Mouse (Mus musculus): ENCODE measurements at regions not wholly inside any gene's neighbourhood (a gene's known extent, or its start where the extent isn't known, plus 50 kb on each side); places are given as distances from the start of the nearest gene placed in this dataset.

DNA sequence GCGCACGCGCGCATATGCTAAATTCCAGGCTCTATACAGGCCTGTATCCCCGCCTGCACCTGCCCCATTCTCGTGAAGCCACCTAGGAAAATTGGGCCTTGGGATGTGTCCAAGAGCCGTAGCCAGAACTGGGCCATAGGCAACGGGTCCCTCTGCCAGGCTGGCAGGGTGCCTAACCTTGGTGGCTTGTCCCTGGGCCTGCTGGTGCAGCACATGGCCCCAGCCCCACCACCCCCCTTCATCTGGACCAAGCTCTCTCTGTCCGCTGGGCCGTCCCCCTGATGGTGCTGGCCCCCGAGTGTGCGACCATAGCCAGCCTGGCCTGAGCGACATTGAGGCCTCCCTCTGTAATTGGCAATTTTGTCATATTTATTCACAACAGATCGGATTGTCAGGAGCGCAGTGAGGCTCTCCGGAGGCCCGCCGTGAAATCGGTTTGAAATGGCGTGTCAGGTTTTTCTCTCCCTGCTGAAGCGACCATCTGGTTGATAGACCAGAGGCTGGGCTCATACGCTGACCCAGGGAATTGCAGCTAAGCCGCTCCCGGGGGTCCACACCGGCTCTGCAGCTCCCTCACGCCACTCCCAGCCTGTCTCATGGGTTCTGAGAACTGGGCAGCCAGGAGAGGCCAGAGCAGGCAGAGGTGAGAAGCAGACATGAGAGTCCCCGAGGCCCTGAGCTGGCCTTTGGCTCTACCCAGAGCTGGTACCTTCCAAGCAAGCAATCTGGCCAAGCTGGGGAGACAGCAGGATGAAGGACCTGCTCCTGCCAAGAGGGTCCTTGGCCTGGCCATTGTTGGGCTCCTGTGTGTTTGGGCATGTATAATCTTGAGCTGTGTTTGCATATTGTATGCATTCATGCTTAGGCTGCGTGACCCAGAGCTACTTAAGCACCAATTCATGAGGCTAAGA, 67.6 kb downstream of the Uncx start:
- Histone ChIP-seq H3K36me3 (ENCODE audit: control insufficient read depth, insufficient read depth, low read length, poor library complexity, severe bottlenecking) (no peaks in the 10 kb centered on the region), H3K4me1 (ENCODE audit: control insufficient read depth, insufficient read depth, low read length) (no peaks in the 10 kb centered on the region), H3K27ac (ENCODE audit: insufficient read depth, low read length) (no peak overlapping the region), H3K4me3 (ENCODE audit: low read depth, low read length) (no peak overlapping the region), H3K9me3 (replicated peaks; ENCODE audit: control insufficient read depth, insufficient read depth, low read length, poor library complexity, severe bottlenecking) (no peaks in the 10 kb centered on the region), H3K27me3 (ENCODE audit: control insufficient read depth, insufficient read depth, low read length, poor library complexity, severe bottlenecking) (no peaks in the 10 kb centered on the region), H3K9ac (ENCODE audit: low read depth, poor library complexity, severe bottlenecking) (no peak overlapping the region)
- no peak for TF ChIP-seq EP300 (IDR thresholded peaks at IDR 0.05; ENCODE audit: insufficient read depth, low read depth, low read length)
- no peak for TF ChIP-seq CTCF (IDR thresholded peaks at IDR 0.05; ENCODE audit: low read depth, low read length)
- no peak for TF ChIP-seq POLR2A (IDR thresholded peaks at IDR 0.05; ENCODE audit: insufficient read depth, low read length)

GRCm38 (mm10) chr5:139612224-139612623, 68.9 kb downstream of the Uncx start:
- H3K27me3 ChIP-seq (ENCODE audit: control insufficient read depth, insufficient read depth, low read length, poor library complexity, severe bottlenecking), result no peaks in the 10 kb centered on the region
- TF ChIP-seq POLR2A (IDR thresholded peaks at IDR 0.05; ENCODE audit: insufficient read depth, low read length) (no peak), EP300 (IDR thresholded peaks at IDR 0.05; ENCODE audit: insufficient read depth, low read depth, low read length) (no peak), CTCF (IDR thresholded peaks at IDR 0.05; ENCODE audit: low read depth, low read length) (no peak)
- no peaks in the 10 kb centered on the region for H3K9me3 ChIP-seq (replicated peaks; ENCODE audit: control insufficient read depth, insufficient read depth, low read length, poor library complexity, severe bottlenecking)
- no peaks in the 10 kb centered on the region for H3K4me1 ChIP-seq (ENCODE audit: control insufficient read depth, insufficient read depth, low read length)
- H3K36me3 ChIP-seq (ENCODE audit: control insufficient read depth, insufficient read depth, low read length, poor library complexity, severe bottlenecking), result no peaks in the 10 kb centered on the region
- no peak overlapping the region for H3K27ac ChIP-seq (ENCODE audit: insufficient read depth, low read length)
- H3K4me3 ChIP-seq (ENCODE audit: low read depth, low read length), result no peak overlapping the region
- H3K9ac ChIP-seq (ENCODE audit: low read depth, poor library complexity, severe bottlenecking), result no peak overlapping the region

GRCm38 (mm10) chr5:139612676-139613075, 69.4 kb downstream of the Uncx start:
- H3K9ac ChIP-seq (ENCODE audit: low read depth, poor library complexity, severe bottlenecking), result no peak overlapping the region
- no peaks in the 10 kb centered on the region for H3K4me1 ChIP-seq (ENCODE audit: control insufficient read depth, insufficient read depth, low read length)
- TF ChIP-seq EP300 (IDR thresholded peaks at IDR 0.05; ENCODE audit: insufficient read depth, low read depth, low read length), result no peak
- no peaks in the 10 kb centered on the region for H3K27me3 ChIP-seq (ENCODE audit: control insufficient read depth, insufficient read depth, low read length, poor library complexity, severe bottlenecking)
- H3K4me3 ChIP-seq (ENCODE audit: low read depth, low read length), result no peak overlapping the region
- H3K36me3 ChIP-seq (ENCODE audit: control insufficient read depth, insufficient read depth, low read length, poor library complexity, severe bottlenecking), result no peaks in the 10 kb centered on the region
- H3K9me3 ChIP-seq (replicated peaks; ENCODE audit: control insufficient read depth, insufficient read depth, low read length, poor library complexity, severe bottlenecking), result no peaks in the 10 kb centered on the region
- H3K27ac ChIP-seq (ENCODE audit: insufficient read depth, low read length), result no peak overlapping the region

- no peaks in the 10 kb centered on the region for H3K27me3 ChIP-seq (ENCODE audit: control insufficient read depth, insufficient read depth, low read length, poor library complexity, severe bottlenecking)
- no peaks in the 10 kb centered on the region for H3K4me1 ChIP-seq (ENCODE audit: control insufficient read depth, insufficient read depth, low read length)
- H3K4me3 ChIP-seq (ENCODE audit: low read depth, low read length), result no peak overlapping the region
- H3K36me3 ChIP-seq (ENCODE audit: control insufficient read depth, insufficient read depth, low read length, poor library complexity, severe bottlenecking), result no peaks in the 10 kb centered on the region
- no peak for TF ChIP-seq EP300 (IDR thresholded peaks at IDR 0.05; ENCODE audit: insufficient read depth, low read depth, low read length)
- TF ChIP-seq POLR2A (IDR thresholded peaks at IDR 0.05; ENCODE audit: insufficient read depth, low read length), result no peak
- TF ChIP-seq CTCF (IDR thresholded peaks at IDR 0.05; ENCODE audit: low read depth, low read length), result no peak
- H3K9me3 ChIP-seq (replicated peaks; ENCODE audit: control insufficient read depth, insufficient read depth, low read length, poor library complexity, severe bottlenecking), result no peaks in the 10 kb centered on the region
- H3K27ac ChIP-seq (ENCODE audit: insufficient read depth, low read length), result no peak overlapping the region
- H3K9ac ChIP-seq (ENCODE audit: low read depth, poor library complexity, severe bottlenecking), result no peak overlapping the region
Measured at GRCm38 (mm10) chr5:139613601-139614000, 70.3 kb downstream of the Uncx start.

GRCm38 (mm10) chr5:139619301-139620161, 76.2 kb downstream of the Uncx start:
- Histone ChIP-seq H3K27me3 (ENCODE audit: control insufficient read depth, insufficient read depth, low read length, poor library complexity, severe bottlenecking) (no peaks in the 10 kb centered on the region), H3K9ac (ENCODE audit: low read depth, poor library complexity, severe bottlenecking) (no peak overlapping the region)

More at GRCm38 (mm10) chr5:139619301-139620161, 76.2 kb downstream of the Uncx start:
- Histone ChIP-seq H3K4me1 (ENCODE audit: control insufficient read depth, insufficient read depth, low read length) (no peaks in the 10 kb centered on the region), H3K36me3 (ENCODE audit: control insufficient read depth, insufficient read depth, low read length, poor library complexity, severe bottlenecking) (no peaks in the 10 kb centered on the region), H3K9me3 (replicated peaks; ENCODE audit: control insufficient read depth, insufficient read depth, low read length, poor library complexity, severe bottlenecking) (no peaks in the 10 kb centered on the region), H3K27ac (ENCODE audit: insufficient read depth, low read length) (no peak overlapping the region), H3K4me3 (ENCODE audit: low read depth, low read length) (peak overlapping the region; percentile 7; the same call in 1 of the 2 replicates)
- TF ChIP-seq EP300 (IDR thresholded peaks at IDR 0.05; ENCODE audit: insufficient read depth, low read depth, low read length), result no peak
- TF ChIP-seq CTCF (IDR thresholded peaks at IDR 0.05; ENCODE audit: low read depth, low read length), result no peak

All from ES-Bruce4 (cell line).